Mouse (Mus musculus) large intestine, adult 2 months (tissue): ENCODE data around the gene Mthfr. TPM values are rescaled to one million over a fixed set of nuclear protein-coding genes. Genes with fewer than 3 reads are reported as not detected.

Experiments
- DNase-seq: peaks from one replicate; pipeline ENCODE4 v3.0.0-alpha.2; 2012; ENCODE audit warnings: low read depth, low spot score
- WGBS: fragments of 180-500 bp; shearing (Covaris S2); methylation state at CpG from one replicate; pipeline ENCODE4 v1.1.7; 2018; 5-methylcytosine and 5-hydroxymethylcytosine counted together
- polyA plus RNA-seq: library from polyadenylated mRNA; depleted of rRNA; stranded (reverse); fragments of >200 nt; gene quantifications from 2 replicates; pipeline ENCODE4 v1.2.3, GENCODE M21; 2012

Mthfr gene
- polyA plus RNA-seq, 1 experiment, result 7.2 TPM

DNA sequence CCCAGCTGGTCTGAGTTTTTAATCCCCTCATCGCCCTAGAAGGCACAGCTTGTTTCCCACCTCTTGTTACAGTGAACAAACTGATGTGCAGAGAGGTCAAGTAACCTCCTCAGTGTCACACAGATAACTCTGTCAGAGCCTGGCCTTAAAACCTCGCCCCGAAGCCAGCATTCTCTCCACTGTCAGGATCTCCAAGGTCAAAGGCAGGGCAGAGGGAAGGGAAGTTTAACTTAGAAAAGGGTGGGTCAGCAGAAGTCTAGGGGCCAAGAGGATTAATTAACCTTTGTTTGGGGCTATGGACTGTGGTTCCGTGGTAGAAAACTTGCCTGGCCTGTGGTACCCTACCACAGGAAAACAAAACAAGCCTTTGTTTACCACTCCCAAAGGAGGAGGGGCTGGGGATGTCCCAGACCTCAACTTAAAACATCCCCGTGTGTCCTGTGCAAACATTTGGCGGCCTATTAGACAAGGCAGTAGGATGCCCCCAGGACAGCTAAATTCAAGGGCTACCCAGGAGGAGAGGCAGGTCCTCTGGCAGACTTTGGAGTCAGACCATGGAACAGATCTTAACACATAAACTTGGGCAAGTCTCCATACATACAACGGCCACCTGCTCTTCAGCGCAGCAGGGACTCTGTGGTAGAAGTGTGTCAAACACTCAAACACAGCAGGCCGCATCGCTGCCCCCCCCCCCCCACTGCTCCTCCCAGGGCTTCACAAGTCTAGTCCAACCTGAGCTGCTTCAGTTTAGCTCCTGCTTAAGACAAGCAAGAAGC lies 46.4 kb downstream of the Mthfr start:
- no peak for DNase-seq
- 47% methylated on average over 10 of the region's 10 CpGs for WGBS

DNA sequence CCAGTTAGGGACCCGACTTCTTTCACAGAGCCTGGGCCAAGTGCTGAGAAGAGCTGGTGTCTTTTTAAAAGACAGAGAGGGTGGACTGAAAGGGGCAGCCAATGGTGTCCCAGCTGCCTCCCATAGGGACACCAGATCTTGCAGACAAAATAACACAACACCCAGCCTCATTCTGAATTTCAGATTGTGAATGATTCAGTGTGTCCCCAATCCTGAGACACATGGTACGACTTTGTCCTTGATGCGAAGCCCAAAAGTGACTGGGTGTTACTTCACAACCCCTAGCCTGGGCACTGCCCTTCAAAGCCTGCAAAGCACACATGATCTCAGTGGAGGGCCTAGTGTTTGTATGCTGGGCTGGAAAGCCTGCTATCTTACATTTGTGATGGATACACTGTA lies 47.0 kb downstream of the Mthfr start:
- WGBS, result 71% methylated on average over 3 of the region's 3 CpGs
- DNase-seq, result no peak

DNA sequence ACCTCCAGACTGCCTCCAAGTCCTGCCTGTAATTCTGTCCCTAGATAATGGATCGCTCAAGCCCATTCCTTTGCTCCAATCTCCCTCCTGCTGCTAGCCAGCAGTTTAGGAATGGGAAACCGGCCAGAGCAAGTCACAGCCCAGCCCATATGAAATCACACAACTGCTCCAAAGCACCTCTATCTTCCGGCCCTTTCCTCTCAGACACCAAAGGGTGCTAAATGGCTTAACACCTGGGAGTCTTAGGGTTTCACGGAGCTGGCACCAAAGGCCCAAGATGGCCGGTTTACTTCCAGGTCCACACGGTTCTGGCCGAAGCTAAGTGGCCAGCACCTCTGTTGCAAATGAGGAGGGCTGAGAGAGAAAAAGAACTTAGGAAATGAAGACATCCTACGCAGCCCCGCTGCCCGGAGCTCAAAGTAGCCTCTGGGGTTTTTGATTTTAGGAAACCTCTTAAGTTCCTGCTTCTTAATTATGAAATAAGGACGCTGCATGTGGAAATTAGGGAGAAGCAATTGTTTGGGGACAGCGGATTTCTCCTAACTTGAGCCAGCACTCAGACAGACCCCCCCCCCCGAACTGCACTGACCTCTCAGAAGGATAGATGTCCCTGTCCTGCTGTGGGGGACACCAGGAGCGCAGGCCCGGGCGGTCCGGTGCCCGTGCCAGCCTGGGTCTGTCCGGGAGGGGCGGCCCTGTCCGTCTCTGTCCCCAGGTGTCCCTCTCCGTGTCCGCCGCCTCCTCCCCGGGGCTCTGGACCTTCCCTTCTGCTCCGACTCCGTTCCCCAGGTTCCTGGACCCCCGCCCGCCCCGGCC lies 48.4 kb downstream of the Mthfr start:
- DNase-seq, result no peak
- 2% methylated on average over 30 of the region's 30 CpGs for WGBS

- 7% methylated on average over 34 of the region's 34 CpGs for WGBS
- peak; percentile 61 for DNase-seq
Measured at GRCm38 (mm10) chr4:148087907-148088527, 49.1 kb downstream of the Mthfr start, which contains the start of gene Agtrap. Gene Agtrap, minus strand, starts transcription at chr4:148088031.

- DNase-seq, result no peak
- WGBS, result 83% methylated on average over 4 of the region's 4 CpGs
Measured at GRCm38 (mm10) chr4:148089166-148089565, 50.3 kb downstream of the Mthfr start.

- WGBS, result 100% methylated on average over 1 of the region's 1 CpGs
- no peak for DNase-seq
Measured at GRCm38 (mm10) chr4:148091181-148091580, 52.3 kb downstream of the Mthfr start.

DNA sequence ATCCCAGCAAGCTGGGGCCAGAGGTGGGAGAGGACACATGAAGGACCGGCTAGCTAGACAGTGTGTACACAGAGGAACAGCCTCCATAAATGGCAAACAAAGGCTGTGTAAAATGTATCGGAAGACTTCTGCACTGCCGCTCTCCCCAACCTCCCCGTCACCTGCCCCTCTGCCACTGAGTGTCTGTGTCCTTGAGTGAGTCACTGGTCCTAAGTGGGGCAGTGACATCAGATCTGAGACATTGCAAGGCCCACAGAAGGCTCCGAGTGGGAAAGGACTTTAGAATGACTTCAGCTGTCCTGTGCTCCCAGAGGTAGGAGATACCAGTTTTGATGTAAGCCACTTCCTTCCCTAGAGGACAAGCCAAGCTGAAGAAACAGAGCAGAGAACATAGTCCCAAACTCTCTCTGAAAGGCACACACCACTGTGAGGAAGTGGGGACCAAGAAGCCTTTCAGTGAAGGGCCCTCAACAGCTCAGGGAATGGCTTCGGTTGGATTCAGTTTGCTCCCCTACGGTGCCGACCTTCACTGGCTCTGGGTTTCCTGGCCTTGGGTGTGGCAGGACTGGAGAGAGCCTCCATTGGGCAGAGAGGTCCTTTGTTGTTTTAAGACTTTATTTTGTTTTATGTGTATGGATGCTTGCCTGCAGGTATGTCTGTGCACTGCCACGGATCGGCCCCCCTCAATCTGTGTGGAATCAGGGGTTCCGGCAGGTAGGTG lies 53.8 kb downstream of the Mthfr start:
- WGBS, result 56% methylated on average over 11 of the region's 11 CpGs
- DNase-seq, result no peak

GRCm38 (mm10) chr4:148094161-148094560 lies 55.3 kb downstream of the Mthfr start:
- no peak for DNase-seq
- 85% methylated on average over 5 of the region's 5 CpGs for WGBS

GRCm38 (mm10) chr4:148095081-148095480 lies 56.2 kb downstream of the Mthfr start:
- WGBS, result 73% methylated on average over 4 of the region's 4 CpGs
- no peak for DNase-seq

DNA sequence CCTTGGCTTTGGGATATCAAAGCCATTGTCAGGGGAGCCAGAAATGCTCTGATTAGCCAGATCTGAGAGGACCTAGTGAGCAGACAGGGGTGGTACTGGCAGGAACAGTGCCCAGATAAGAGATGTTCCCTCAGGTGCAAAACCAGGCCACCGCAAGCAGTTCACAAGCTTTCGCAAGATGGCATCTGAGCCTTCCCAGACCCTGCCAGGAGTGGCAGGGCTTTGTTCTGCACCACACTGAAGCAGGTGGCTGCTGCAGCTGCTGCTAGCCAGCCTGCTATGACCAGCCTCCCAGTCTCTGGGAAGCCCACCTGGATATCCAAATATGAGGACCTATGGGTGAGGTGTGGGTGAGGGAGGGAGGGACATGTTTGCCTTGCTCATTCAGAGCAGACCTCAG lies 59.1 kb downstream of the Mthfr start:
- 92% methylated on average over 2 of the region's 2 CpGs for WGBS
- DNase-seq, result no peak

DNA sequence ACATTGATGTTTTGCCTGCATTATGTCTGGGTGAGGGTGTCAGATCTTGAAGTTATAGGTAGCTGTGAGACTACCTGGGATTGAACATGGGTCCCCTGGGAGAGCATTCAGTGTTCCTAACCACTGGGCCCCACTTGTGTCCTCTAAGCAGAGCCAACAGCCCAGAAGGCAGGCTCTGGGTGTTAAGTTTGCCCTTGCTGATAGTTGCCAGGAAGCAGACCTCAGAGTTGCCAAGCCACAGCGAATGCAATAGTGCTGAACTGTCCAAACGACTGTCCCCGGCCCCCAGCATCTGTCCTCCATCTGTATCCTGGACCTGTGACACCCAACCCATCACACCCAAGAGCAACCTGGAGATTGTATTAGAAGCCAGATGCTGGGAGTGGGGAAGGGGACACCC lies 59.8 kb downstream of the Mthfr start:
- 84% methylated on average over 3 of the region's 3 CpGs for WGBS
- no peak for DNase-seq

DNA sequence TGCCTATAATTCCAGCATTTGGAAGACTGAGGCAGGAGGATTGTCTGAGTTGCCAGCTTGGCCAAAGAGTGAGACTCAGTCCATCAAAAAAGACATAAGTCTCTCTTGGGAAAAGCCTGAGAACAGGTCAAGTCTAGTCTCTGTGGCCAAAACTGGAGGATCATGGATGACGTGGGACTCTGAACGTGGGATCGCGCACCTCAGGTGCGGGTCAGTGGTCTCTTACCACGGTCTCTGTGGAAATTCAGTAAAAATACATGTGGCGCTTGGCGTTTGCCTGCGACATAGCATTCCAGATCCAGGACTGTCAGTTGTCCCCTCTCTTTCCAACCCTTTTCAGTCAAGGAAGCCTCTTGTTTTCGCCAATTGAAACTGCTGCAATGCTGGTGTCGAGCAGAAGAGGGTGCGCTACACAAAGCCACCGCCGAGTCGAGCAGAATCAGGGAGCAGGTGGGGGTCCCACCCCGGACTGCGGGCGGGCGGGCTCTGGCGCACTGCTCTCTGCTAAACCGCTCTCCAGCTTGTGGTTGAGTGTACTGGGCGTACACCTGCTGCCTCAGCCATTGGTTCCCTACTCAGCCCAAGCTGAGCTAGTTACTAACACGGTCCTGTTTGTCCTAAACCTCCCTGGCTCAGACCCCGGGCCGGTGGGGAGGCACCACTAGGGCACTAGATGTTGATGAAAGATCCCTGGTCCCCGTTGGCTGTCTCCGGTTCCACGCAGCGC lies 63.1 kb downstream of the Mthfr start:
- WGBS, result 15% methylated on average over 29 of the region's 29 CpGs
- no peak for DNase-seq

- 87% methylated on average over 3 of the region's 3 CpGs for WGBS
- no peak for DNase-seq
Measured at GRCm38 (mm10) chr4:148104146-148104545, 65.3 kb downstream of the Mthfr start.

GRCm38 (mm10) chr4:148107621-148108291 lies 68.9 kb downstream of the Mthfr start:
- 59% methylated on average over 22 of the region's 22 CpGs for WGBS
- no peak for DNase-seq

GRCm38 (mm10) chr4:148108565-148109100 lies 69.8 kb downstream of the Mthfr start:
- 54% methylated on average over 7 of the region's 7 CpGs for WGBS
- DNase-seq, result no peak
